Mouse (Mus musculus): Measurements from ENCODE around the gene Ebf3. TPM values are rescaled to one million over a fixed set of nuclear protein-coding genes. Genes with fewer than 3 reads are reported as not detected.

Ebf3 gene
- polyA plus RNA-seq, 1 experiment = 1.9 TPM

- H3K27me3 ChIP-seq (replicated peaks; ENCODE audit: control insufficient read depth, insufficient read depth, low read length) = peaks cover 20% of the 10 kb centered on the region
- H3K36me3 ChIP-seq (ENCODE audit: control insufficient read depth, insufficient read depth, low read length) = no peaks in the 10 kb centered on the region
- 38% methylated on average over 9 of the region's 9 CpGs for WGBS
- H3K4me3 ChIP-seq (ENCODE audit: insufficient read depth, low read depth, low read length) = no peak overlapping the region
- no peak for TF ChIP-seq POLR2A (IDR thresholded peaks at IDR 0.05; ENCODE audit: low read depth, low read length)
- no peak for TF ChIP-seq CTCF (conservative IDR thresholded peaks at IDR 0.05; ENCODE audit: insufficient read depth, insufficient read length, low read depth, low read length)
- no peak for DNase-seq
- H3K4me1 ChIP-seq (ENCODE audit: control insufficient read depth, insufficient read depth, low read length) = no peaks in the 10 kb centered on the region
- H3K27ac ChIP-seq (ENCODE audit: insufficient read depth, low read depth, low read length) = no peak overlapping the region
Measured at GRCm38 (mm10) chr7:137306127-137306526, 8.1 kb downstream of the Ebf3 start.

- 51% methylated on average over 10 of the region's 10 CpGs for WGBS
- no peak overlapping the region for H3K4me3 ChIP-seq (ENCODE audit: insufficient read depth, low read depth, low read length)
- H3K27me3 ChIP-seq (replicated peaks; ENCODE audit: control insufficient read depth, insufficient read depth, low read length) = 0 out of 2 replicates have a peak, but pooled peaks cover 4% of the 10 kb centered on the region
- TF ChIP-seq CTCF (conservative IDR thresholded peaks at IDR 0.05; ENCODE audit: insufficient read depth, insufficient read length, low read depth, low read length) (no peak), POLR2A (IDR thresholded peaks at IDR 0.05; ENCODE audit: low read depth, low read length) (no peak)
- no peaks in the 10 kb centered on the region for H3K36me3 ChIP-seq (ENCODE audit: control insufficient read depth, insufficient read depth, low read length)
- no peaks in the 10 kb centered on the region for H3K4me1 ChIP-seq (ENCODE audit: control insufficient read depth, insufficient read depth, low read length)
- H3K27ac ChIP-seq (ENCODE audit: insufficient read depth, low read depth, low read length) = no peak overlapping the region
- DNase-seq = no peak
Measured at GRCm38 (mm10) chr7:137303776-137304171, 10.5 kb downstream of the Ebf3 start.

GRCm38 (mm10) chr7:137302961-137303775 lies 11.1 kb downstream of the Ebf3 start:
- no peaks in the 10 kb centered on the region for H3K4me1 ChIP-seq (ENCODE audit: control insufficient read depth, insufficient read depth, low read length)
- H3K27me3 ChIP-seq (replicated peaks; ENCODE audit: control insufficient read depth, insufficient read depth, low read length) = 0 out of 2 replicates have a peak, but pooled peaks cover 4% of the 10 kb centered on the region
- H3K36me3 ChIP-seq (ENCODE audit: control insufficient read depth, insufficient read depth, low read length) = no peaks in the 10 kb centered on the region
- TF ChIP-seq CTCF (conservative IDR thresholded peaks at IDR 0.05; ENCODE audit: insufficient read depth, insufficient read length, low read depth, low read length) (no peak), POLR2A (IDR thresholded peaks at IDR 0.05; ENCODE audit: low read depth, low read length) (no peak)
- 38% methylated on average over 10 of the region's 10 CpGs for WGBS
- H3K27ac ChIP-seq (ENCODE audit: insufficient read depth, low read depth, low read length) = no peak overlapping the region
- DNase-seq = no peak
- no peak overlapping the region for H3K4me3 ChIP-seq (ENCODE audit: insufficient read depth, low read depth, low read length)

- TF ChIP-seq POLR2A (IDR thresholded peaks at IDR 0.05; ENCODE audit: low read depth, low read length) = no peak
- TF ChIP-seq CTCF (conservative IDR thresholded peaks at IDR 0.05; ENCODE audit: insufficient read depth, insufficient read length, low read depth, low read length) = no peak
- H3K27me3 ChIP-seq (replicated peaks; ENCODE audit: control insufficient read depth, insufficient read depth, low read length) = 0 out of 2 replicates have a peak, but pooled peaks cover 4% of the 10 kb centered on the region
Measured at GRCm38 (mm10) chr7:137302161-137302560, 12.1 kb downstream of the Ebf3 start.

GRCm38 (mm10) chr7:137301329-137301751 lies 12.9 kb downstream of the Ebf3 start:
- 0 out of 2 replicates have a peak, but pooled peaks cover 4% of the 10 kb centered on the region for H3K27me3 ChIP-seq (replicated peaks; ENCODE audit: control insufficient read depth, insufficient read depth, low read length)
- DNase-seq = no peak
- no peaks in the 10 kb centered on the region for H3K36me3 ChIP-seq (ENCODE audit: control insufficient read depth, insufficient read depth, low read length)
- WGBS = 43% methylated on average over 15 of the region's 15 CpGs
- no peak overlapping the region for H3K27ac ChIP-seq (ENCODE audit: insufficient read depth, low read depth, low read length)
- TF ChIP-seq POLR2A (IDR thresholded peaks at IDR 0.05; ENCODE audit: low read depth, low read length) (no peak), CTCF (conservative IDR thresholded peaks at IDR 0.05; ENCODE audit: insufficient read depth, insufficient read length, low read depth, low read length) (no peak)
- H3K4me3 ChIP-seq (ENCODE audit: insufficient read depth, low read depth, low read length) = no peak overlapping the region
- no peaks in the 10 kb centered on the region for H3K4me1 ChIP-seq (ENCODE audit: control insufficient read depth, insufficient read depth, low read length)

More at GRCm38 (mm10) chr7:137302161-137302560, 12.1 kb downstream of the Ebf3 start:
- WGBS = 94% methylated on average over 5 of the region's 5 CpGs
- DNase-seq = no peak
- no peaks in the 10 kb centered on the region for H3K36me3 ChIP-seq (ENCODE audit: control insufficient read depth, insufficient read depth, low read length)
- H3K27ac ChIP-seq (ENCODE audit: insufficient read depth, low read depth, low read length) = no peak overlapping the region
- no peak overlapping the region for H3K4me3 ChIP-seq (ENCODE audit: insufficient read depth, low read depth, low read length)
- no peaks in the 10 kb centered on the region for H3K4me1 ChIP-seq (ENCODE audit: control insufficient read depth, insufficient read depth, low read length)

- TF ChIP-seq CTCF (conservative IDR thresholded peaks at IDR 0.05; ENCODE audit: insufficient read depth, insufficient read length, low read depth, low read length) = no peak
- no peak for TF ChIP-seq POLR2A (IDR thresholded peaks at IDR 0.05; ENCODE audit: low read depth, low read length)
- no peaks in the 10 kb centered on the region for H3K36me3 ChIP-seq (ENCODE audit: control insufficient read depth, insufficient read depth, low read length)
- H3K4me1 ChIP-seq (ENCODE audit: control insufficient read depth, insufficient read depth, low read length) = no peaks in the 10 kb centered on the region
- WGBS = 28% methylated on average over 6 of the region's 6 CpGs
- DNase-seq = no peak
- H3K4me3 ChIP-seq (ENCODE audit: insufficient read depth, low read depth, low read length) = no peak overlapping the region
- H3K27me3 ChIP-seq (replicated peaks; ENCODE audit: control insufficient read depth, insufficient read depth, low read length) = 0 out of 2 replicates have a peak, but pooled peaks cover 2% of the 10 kb centered on the region
- H3K27ac ChIP-seq (ENCODE audit: insufficient read depth, low read depth, low read length) = no peak overlapping the region
Measured at GRCm38 (mm10) chr7:137300826-137301225, 13.4 kb downstream of the Ebf3 start.

- WGBS = 52% methylated on average over 11 of the region's 11 CpGs
- Histone ChIP-seq H3K27me3 (replicated peaks; ENCODE audit: control insufficient read depth, insufficient read depth, low read length) (no peaks in the 10 kb centered on the region), H3K27ac (ENCODE audit: insufficient read depth, low read depth, low read length) (no peak overlapping the region), H3K4me1 (ENCODE audit: control insufficient read depth, insufficient read depth, low read length) (no peaks in the 10 kb centered on the region), H3K4me3 (ENCODE audit: insufficient read depth, low read depth, low read length) (no peak overlapping the region), H3K36me3 (ENCODE audit: control insufficient read depth, insufficient read depth, low read length) (no peaks in the 10 kb centered on the region)
- no peak for DNase-seq
- TF ChIP-seq CTCF (conservative IDR thresholded peaks at IDR 0.05; ENCODE audit: insufficient read depth, insufficient read length, low read depth, low read length) (no peak), POLR2A (IDR thresholded peaks at IDR 0.05; ENCODE audit: low read depth, low read length) (no peak)
Measured at GRCm38 (mm10) chr7:137300169-137300568, 14.1 kb downstream of the Ebf3 start.
